Mouse (Mus musculus): ENCODE measurements around the gene Nlrp4c. TPM values are rescaled to one million over a fixed set of nuclear protein-coding genes. Genes with fewer than 3 reads are reported as not detected.

The Nlrp4c gene
- total RNA-seq, 2 experiments from 2014 or later = not detected

Other genes starting within 250 kb of the Nlrp4c start
- gene Vmn1r63, start 239.7 kb upstream of the Nlrp4c start, total RNA-seq (2021) = not detected
- gene Vmn1r64, start 160.6 kb upstream of the Nlrp4c start, total RNA-seq (2021) = not detected
- gene Vmn1r65, start 34.2 kb upstream of the Nlrp4c start, total RNA-seq (2021) = not detected
- gene Zfp787, start 110.8 kb downstream of the Nlrp4c start, total RNA-seq (2021) = 10 to 100 TPM; 25.1 to 27.3 TPM
- gene Zfp444, start 127.1 kb downstream of the Nlrp4c start, total RNA-seq (2021) = 10 to 100 TPM; 56.7 to 69.6 TPM
- gene Galp, start 151.9 kb downstream of the Nlrp4c start, total RNA-seq (2021) = not detected
- not detected for gene Zscan5b, start 177.1 kb downstream of the Nlrp4c start, total RNA-seq (2021)
- gene Epp13, start 207.5 kb downstream of the Nlrp4c start, total RNA-seq (2021) = not detected
- gene Zfp667, start 241.4 kb downstream of the Nlrp4c start, total RNA-seq (2021) = 10 to 100 TPM; 11.4 to 11.7 TPM